Mouse (Mus musculus): ENCODE measurements at regions not wholly inside any gene's neighbourhood (a gene's known extent, or its start where the extent isn't known, plus 50 kb on each side); places are given as distances from the start of the nearest gene placed in this dataset.
A peak's percentile ranks its signal among the peaks of the same experiment; 100 is the strongest.

DNA sequence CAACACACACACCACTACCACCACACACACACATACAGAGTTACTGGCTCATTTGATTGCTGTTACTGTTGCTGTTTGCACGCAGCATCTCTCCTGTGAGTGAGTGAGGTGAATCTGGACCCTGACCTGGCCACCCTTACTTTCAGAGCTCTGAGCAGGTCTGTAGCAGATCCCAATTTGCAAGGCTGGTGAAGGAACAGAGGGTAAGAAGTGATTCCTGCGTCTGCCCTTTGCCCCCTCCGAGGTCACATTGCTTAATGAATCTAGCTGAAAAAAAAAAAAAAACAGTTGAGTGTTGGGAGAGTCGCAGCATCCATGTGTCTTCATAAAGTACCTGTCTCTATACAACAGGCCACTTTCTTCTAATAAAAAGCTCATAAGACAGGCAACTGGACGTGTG lies 224.1 kb upstream of the Klf3 start:
- H3K9ac ChIP-seq: no peak overlapping the region
- H3K4me3 ChIP-seq (replicated peaks): no peak overlapping the region
- 65% methylated on average over 5 of the region's 5 CpGs for WGBS (ENCODE audit: insufficient replicate concordance)
- H3K4me1 ChIP-seq (replicated peaks): peaks cover 60% of the 10 kb centered on the region
- H3K27me3 ChIP-seq: no peaks in the 10 kb centered on the region
- H3K27ac ChIP-seq: peak overlapping the region; percentile 93
- no peaks in the 10 kb centered on the region for H3K9me3 ChIP-seq (replicated peaks)
- H3K36me3 ChIP-seq: no peaks in the 10 kb centered on the region
- no peak overlapping the region for H3K4me2 ChIP-seq
- no peak for ATAC-seq (ENCODE audit: low read depth)
- DNase-seq: no peak

DNA sequence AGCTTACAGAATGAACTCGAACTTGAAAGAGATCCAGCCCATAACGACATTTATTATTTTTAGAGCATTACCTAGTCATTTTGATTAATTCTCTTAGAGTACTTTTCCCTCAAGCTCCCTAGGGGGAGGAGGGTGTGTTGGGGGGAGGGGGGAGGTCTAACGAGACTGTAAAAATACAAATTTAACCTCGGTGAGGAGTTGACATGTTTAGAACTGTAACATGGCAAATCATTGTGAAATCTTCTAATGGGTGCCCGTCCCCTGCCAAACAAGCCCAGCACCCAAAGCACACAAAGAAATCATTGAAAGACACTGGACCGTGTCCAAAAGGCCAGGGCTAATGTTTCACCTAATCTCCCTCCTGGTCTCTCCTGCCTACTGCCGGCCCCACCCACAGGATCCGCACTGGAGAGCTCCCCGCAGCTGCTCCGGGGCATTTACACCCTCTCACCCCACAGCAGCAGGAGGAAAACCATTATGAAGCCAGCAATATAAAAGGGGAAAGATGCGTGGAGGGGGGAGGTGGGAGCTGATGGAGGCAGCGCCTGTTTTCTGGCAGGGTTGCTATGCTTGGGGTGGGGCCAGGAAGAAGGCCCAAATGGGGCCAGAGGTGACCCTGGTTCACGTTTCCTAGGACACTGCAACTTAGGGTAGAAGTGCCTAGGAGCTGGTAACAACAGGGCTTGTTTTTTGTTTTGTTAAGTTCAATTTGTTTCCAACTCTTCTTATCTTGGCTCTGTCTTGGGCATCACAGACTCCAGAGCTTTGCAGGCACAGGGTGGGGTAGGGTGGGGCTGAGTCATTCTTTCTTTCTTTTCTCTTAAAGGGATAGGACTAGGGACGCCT lies 223.5 kb upstream of the Klf3 start:
- DNase-seq (peak; percentile 51), ATAC-seq (ENCODE audit: low read depth) (peak; percentile 82)
- Histone ChIP-seq H3K36me3 (no peaks in the 10 kb centered on the region), H3K4me2 (peak overlapping the region; percentile 71), H3K27ac (peak overlapping the region; percentile 93), H3K4me1 (replicated peaks) (peaks cover 66% of the 10 kb centered on the region), H3K9ac (peak overlapping the region; percentile 65), H3K4me3 (replicated peaks) (peak overlapping the region; percentile 34), H3K27me3 (no peaks in the 10 kb centered on the region), H3K9me3 (replicated peaks) (no peaks in the 10 kb centered on the region)
- WGBS (ENCODE audit: insufficient replicate concordance): 16% methylated on average over 14 of the region's 14 CpGs

DNA sequence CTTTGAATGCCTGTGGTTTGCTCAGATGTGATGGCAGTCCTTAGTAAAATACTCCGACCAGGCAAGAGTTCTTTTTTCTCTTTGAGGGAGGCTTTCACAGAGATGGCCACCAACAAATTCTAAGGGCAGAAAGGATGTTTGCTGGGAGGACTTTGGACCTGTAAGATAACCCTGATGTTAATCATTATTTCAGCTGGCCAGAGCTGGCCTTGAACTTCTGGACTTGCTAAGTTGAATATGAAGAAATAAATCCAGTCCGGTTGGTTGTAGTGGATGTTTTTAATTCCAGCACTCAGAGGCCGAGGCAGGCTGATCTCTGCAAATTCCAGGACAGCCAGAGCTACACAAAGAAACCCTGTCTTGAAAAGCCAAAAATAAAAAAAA lies 222.9 kb upstream of the Klf3 start:
- Histone ChIP-seq H3K27ac (peak overlapping the region; percentile 93), H3K9ac (0 out of 2 replicates have a peak overlapping the region, but pooled peaks have one; percentile 37), H3K36me3 (no peaks in the 10 kb centered on the region), H3K27me3 (no peaks in the 10 kb centered on the region), H3K4me2 (peak overlapping the region; percentile 71), H3K9me3 (replicated peaks) (no peaks in the 10 kb centered on the region), H3K4me1 (replicated peaks) (peaks cover 73% of the 10 kb centered on the region), H3K4me3 (replicated peaks) (peak overlapping the region; percentile 34; the same call in 1 of the 2 replicates)
- WGBS (ENCODE audit: insufficient replicate concordance): 43% methylated on average over 3 of the region's 3 CpGs
- no peak for DNase-seq
- no peak for ATAC-seq (ENCODE audit: low read depth)

DNA sequence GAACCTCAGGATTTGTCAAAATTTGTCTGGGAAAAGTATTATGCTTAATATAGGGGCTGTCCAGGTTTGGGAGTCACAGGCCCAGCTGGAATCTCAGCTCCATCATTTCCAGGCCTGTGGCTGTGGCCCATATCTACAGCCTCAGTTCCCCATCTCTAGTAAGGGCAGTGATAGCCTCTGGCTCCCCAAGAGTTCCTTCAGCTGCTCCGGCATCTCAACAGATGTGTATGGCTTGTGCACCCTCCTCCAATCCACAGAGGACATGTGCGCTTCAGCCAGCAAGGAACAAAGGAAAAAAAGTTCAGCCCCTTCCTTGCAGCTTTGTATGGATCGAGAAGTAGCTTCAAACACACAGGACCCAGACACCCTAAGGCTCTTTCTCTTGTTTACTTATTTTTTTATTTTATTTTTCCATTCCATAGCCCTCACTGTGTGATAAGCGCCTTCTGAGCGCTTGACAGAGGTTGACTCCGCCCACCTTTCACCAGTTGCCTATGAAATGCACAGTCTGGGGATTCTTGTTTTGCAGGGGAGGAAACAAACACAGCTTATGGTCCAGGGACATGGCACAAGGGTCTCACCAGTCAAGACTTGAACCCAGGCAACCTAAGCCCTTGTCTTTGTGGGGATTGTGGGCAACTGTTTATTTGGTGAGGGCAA lies 222.3 kb upstream of the Klf3 start:
- no peaks in the 10 kb centered on the region for H3K36me3 ChIP-seq
- H3K27me3 ChIP-seq: no peaks in the 10 kb centered on the region
- no peaks in the 10 kb centered on the region for H3K9me3 ChIP-seq (replicated peaks)
- peak; percentile 57 for DNase-seq
- peak; percentile 43 for ATAC-seq (ENCODE audit: low read depth)
- no peak overlapping the region for H3K4me3 ChIP-seq (replicated peaks)
- peaks cover 78% of the 10 kb centered on the region for H3K4me1 ChIP-seq (replicated peaks)
- peak overlapping the region; percentile 33; the same call in 1 of the 2 replicates for H3K9ac ChIP-seq
- 41% methylated on average over 6 of the region's 6 CpGs for WGBS (ENCODE audit: insufficient replicate concordance)
- H3K27ac ChIP-seq: peak overlapping the region; percentile 93
- H3K4me2 ChIP-seq: no peak overlapping the region

DNA sequence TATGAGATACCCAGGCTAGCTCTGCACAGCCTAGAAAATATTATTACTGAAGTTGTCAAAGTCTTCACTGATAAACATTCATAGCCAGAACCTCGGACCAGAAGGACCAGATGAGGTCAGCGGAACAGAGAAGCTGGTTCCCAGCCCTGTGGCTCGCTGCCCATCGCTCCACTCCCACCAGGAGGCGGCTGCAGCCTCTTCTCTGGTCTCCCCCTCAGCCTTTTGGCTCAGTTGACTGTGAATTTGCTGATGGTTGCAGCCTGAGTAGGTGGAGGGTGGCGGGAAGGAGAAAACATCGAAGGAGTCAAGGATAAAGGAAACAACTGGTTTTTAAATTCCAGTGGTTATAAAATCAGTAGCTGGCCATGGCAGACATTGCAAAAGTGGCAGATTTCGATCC lies 221.7 kb upstream of the Klf3 start:
- no peak for DNase-seq
- no peaks in the 10 kb centered on the region for H3K27me3 ChIP-seq
- no peaks in the 10 kb centered on the region for H3K9me3 ChIP-seq (replicated peaks)
- no peak overlapping the region for H3K4me3 ChIP-seq (replicated peaks)
- H3K4me2 ChIP-seq: no peak overlapping the region
- no peak overlapping the region for H3K9ac ChIP-seq
- no peak for ATAC-seq (ENCODE audit: low read depth)
- H3K27ac ChIP-seq: peak overlapping the region; percentile 93
- no peaks in the 10 kb centered on the region for H3K36me3 ChIP-seq
- 68% methylated on average over 8 of the region's 8 CpGs for WGBS (ENCODE audit: insufficient replicate concordance)
- peaks cover 84% of the 10 kb centered on the region for H3K4me1 ChIP-seq (replicated peaks)

DNA sequence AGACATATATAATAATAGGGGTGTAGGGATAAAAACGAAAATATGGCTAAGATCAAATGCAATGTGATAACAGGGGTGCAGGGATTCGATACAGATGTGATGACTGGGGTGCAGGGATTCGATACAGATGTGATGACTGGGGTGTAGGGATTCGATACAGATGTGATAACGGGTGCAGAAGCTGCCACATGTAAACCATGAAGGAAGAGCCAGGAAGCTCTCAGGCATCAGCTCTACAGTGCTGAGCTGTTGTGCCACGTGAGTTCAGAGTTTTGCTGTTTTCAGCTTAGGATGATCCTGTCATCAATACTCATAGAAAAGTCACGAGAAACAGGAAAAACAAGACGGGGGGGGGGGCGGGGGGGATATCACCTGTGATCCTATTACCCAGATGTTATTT lies 221.2 kb upstream of the Klf3 start:
- Histone ChIP-seq H3K4me2 (no peak overlapping the region), H3K4me1 (replicated peaks) (peaks cover 87% of the 10 kb centered on the region), H3K36me3 (no peaks in the 10 kb centered on the region), H3K27me3 (no peaks in the 10 kb centered on the region), H3K27ac (no peak overlapping the region), H3K9ac (no peak overlapping the region), H3K4me3 (replicated peaks) (no peak overlapping the region), H3K9me3 (replicated peaks) (no peaks in the 10 kb centered on the region)
- ATAC-seq (ENCODE audit: low read depth) (no peak), DNase-seq (no peak)
- 68% methylated on average over 9 of the region's 9 CpGs for WGBS (ENCODE audit: insufficient replicate concordance)

DNA sequence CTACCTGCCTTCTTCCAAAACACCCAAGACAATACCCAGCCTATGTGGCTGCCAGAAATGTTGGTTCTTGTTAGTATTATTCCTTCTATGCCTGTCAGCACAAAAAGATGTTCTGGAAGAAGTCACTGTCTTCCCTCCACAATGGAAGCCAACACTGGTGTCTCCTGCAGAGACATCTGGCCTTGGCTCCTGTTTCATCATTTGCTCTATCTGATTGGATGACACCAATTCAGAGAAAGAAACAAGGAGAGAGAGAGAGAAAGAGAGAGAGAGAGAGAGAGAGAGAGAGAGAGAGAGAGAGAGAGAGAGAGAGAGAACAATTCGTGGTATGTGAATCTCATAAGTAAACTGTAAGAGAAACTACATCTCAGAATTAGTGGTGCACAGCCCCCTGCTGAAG lies 218.9 kb upstream of the Klf3 start:
- H3K4me3 ChIP-seq (replicated peaks): no peak overlapping the region
- peak overlapping the region; percentile 63 for H3K27ac ChIP-seq
- no peaks in the 10 kb centered on the region for H3K9me3 ChIP-seq (replicated peaks)
- peaks cover 85% of the 10 kb centered on the region for H3K4me1 ChIP-seq (replicated peaks)
- no peak overlapping the region for H3K9ac ChIP-seq
- no peaks in the 10 kb centered on the region for H3K27me3 ChIP-seq
- H3K4me2 ChIP-seq: no peak overlapping the region
- H3K36me3 ChIP-seq: no peaks in the 10 kb centered on the region
- DNase-seq: no peak
- WGBS (ENCODE audit: insufficient replicate concordance): 25% methylated on average over 1 of the region's 1 CpGs
- ATAC-seq (ENCODE audit: low read depth): no peak

DNA sequence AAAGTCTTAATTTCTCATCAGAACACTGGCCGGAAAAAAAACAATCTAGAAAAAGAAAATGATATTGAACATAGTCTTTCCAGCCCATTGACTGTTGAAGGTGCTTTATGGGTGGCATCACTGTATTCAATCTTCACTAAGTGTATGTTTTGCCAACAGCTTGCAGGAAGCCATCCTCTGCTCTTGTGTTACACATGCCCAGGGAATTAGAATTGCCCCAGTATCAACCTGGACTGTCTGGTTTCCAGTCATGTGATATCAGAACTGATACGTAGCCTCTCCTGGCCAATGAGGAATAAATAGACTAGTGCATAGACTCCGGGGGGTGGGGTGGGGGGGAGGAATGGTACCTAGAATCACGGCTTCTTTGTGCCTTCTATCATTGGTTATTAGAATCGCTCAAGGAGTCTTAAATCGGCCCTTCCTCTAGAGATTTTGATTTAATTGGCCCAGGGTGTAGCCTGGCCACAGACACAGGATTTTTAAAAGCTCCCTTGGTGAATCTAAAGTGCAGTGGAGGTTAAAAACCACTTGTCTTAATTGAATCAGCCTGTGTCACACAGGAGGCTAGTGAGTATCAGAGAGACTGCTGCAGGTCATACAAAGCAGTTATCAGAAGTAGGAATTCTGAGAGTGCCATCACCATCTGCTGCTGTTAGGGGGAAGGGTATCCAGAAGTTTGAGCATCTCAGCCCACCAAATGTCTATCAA lies 218.0 kb upstream of the Klf3 start:
- 76% methylated on average over 6 of the region's 6 CpGs for WGBS (ENCODE audit: insufficient replicate concordance)
- H3K4me2 ChIP-seq: no peak overlapping the region
- peak overlapping the region; percentile 63 for H3K27ac ChIP-seq
- no peaks in the 10 kb centered on the region for H3K36me3 ChIP-seq
- H3K9ac ChIP-seq: no peak overlapping the region; the same call in 1 of the 2 replicates
- no peak for DNase-seq
- no peaks in the 10 kb centered on the region for H3K27me3 ChIP-seq
- H3K4me1 ChIP-seq (replicated peaks): peaks cover 85% of the 10 kb centered on the region
- no peaks in the 10 kb centered on the region for H3K9me3 ChIP-seq (replicated peaks)
- no peak overlapping the region for H3K4me3 ChIP-seq (replicated peaks)
- ATAC-seq (ENCODE audit: low read depth): no peak

DNA sequence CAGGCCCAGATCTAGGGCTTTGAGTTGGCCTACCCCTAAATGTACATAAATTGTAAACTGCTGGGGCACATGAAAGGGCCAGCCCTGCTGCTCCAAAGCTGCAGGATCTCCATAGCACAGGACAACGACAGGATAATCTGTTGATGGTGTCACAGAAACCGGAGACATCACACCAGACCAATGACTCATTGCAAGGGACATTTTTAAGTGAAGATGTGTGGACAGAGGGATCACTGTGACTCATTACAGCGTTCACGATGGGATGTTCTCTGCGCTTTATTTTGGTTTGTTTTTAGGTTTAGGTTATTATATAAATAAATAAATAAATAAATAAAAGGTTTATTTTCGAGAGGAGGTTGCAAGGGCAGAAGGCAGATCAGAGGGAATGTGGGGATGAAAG lies 216.9 kb upstream of the Klf3 start:
- Histone ChIP-seq H3K4me2 (no peak overlapping the region), H3K27me3 (no peaks in the 10 kb centered on the region), H3K9me3 (replicated peaks) (no peaks in the 10 kb centered on the region), H3K4me1 (replicated peaks) (peaks cover 83% of the 10 kb centered on the region), H3K36me3 (no peaks in the 10 kb centered on the region), H3K4me3 (replicated peaks) (no peak overlapping the region), H3K9ac (peak overlapping the region; percentile 18; the same call in 1 of the 2 replicates), H3K27ac (peak overlapping the region; percentile 98)
- 81% methylated on average over 6 of the region's 6 CpGs for WGBS (ENCODE audit: insufficient replicate concordance)
- no peak for ATAC-seq (ENCODE audit: low read depth)
- no peak for DNase-seq

DNA sequence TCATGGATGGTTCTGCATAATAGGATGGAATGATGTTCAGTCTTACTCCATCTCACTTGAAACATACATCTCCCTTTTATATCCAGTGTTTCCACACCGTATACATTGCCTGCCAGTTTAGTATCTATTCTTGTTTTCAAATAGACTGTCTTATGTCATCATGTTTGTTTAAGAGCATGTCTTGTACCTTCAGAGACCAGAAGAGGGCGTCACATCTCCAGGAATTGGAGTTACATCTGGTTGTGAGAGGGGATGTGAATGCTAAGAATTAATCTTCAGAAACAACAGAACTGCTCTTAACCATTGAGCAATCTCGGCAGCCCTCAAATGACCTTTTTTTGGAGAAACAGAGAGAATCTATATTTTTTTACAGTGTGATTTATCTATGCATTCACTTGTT lies 216.3 kb upstream of the Klf3 start:
- Histone ChIP-seq H3K4me1 (replicated peaks) (peaks cover 83% of the 10 kb centered on the region), H3K36me3 (no peaks in the 10 kb centered on the region), H3K9me3 (replicated peaks) (no peaks in the 10 kb centered on the region), H3K9ac (no peak overlapping the region), H3K27me3 (no peaks in the 10 kb centered on the region), H3K4me2 (no peak overlapping the region), H3K27ac (peak overlapping the region; percentile 98), H3K4me3 (replicated peaks) (no peak overlapping the region)
- no peak for ATAC-seq (ENCODE audit: low read depth)
- DNase-seq: no peak
- WGBS (ENCODE audit: insufficient replicate concordance): 81% methylated on average over 3 of the region's 3 CpGs

Data from liver, embryonic 13.5 days (tissue).